Mouse (Mus musculus): Measurements from ENCODE around the gene Cntn5. TPM values are rescaled to one million over a fixed set of nuclear protein-coding genes. Genes with fewer than 3 reads are reported as not detected.

Cntn5 gene
- total RNA-seq, 4 experiments from 2014 or later: 10.5 to 15.0 (median 13.5) TPM

- DNase-seq (ENCODE audit: low spot score in 2 of 2): no peak
These were observed 673.6 kb downstream of the Cntn5 start for GRCm38 (mm10) chr9:10230973-10231372.

- DNase-seq (ENCODE audit: low spot score in 2 of 2): peak in 1 of 2 experiments; percentile 10
These were observed 674.9 kb downstream of the Cntn5 start for GRCm38 (mm10) chr9:10229716-10230115.

GRCm38 (mm10) chr9:10226013-10226412, 678.6 kb downstream of the Cntn5 start:
- peak; percentile 46 to 66 for DNase-seq (ENCODE audit: low spot score in 2 of 2)

GRCm38 (mm10) chr9:10186063-10186462, 718.5 kb downstream of the Cntn5 start:
- DNase-seq (ENCODE audit: low spot score in 2 of 2): no peak

GRCm38 (mm10) chr9:10170526-10170925, 734.0 kb downstream of the Cntn5 start:
- DNase-seq (ENCODE audit: low spot score in 2 of 2): no peak

- no peak for DNase-seq (ENCODE audit: low spot score in 2 of 2)
These were observed 783.1 kb downstream of the Cntn5 start for GRCm38 (mm10) chr9:10121350-10122057.

- no peak for DNase-seq (ENCODE audit: low spot score in 2 of 2)
These were observed 788.0 kb downstream of the Cntn5 start for GRCm38 (mm10) chr9:10116581-10116980.

GRCm38 (mm10) chr9:10109156-10109555, 795.4 kb downstream of the Cntn5 start:
- DNase-seq (ENCODE audit: low spot score in 2 of 2): no peak

GRCm38 (mm10) chr9:10107861-10108260, 796.7 kb downstream of the Cntn5 start:
- no peak for DNase-seq (ENCODE audit: low spot score in 2 of 2)

GRCm38 (mm10) chr9:10101812-10102440, 802.6 kb downstream of the Cntn5 start:
- no peak for DNase-seq (ENCODE audit: low spot score in 2 of 2)

GRCm38 (mm10) chr9:10076282-10076681, 828.3 kb downstream of the Cntn5 start:
- DNase-seq (ENCODE audit: low spot score in 2 of 2): no peak

GRCm38 (mm10) chr9:10073401-10073800, 831.2 kb downstream of the Cntn5 start:
- DNase-seq (ENCODE audit: low spot score in 2 of 2): no peak

GRCm38 (mm10) chr9:10072860-10073259, 831.7 kb downstream of the Cntn5 start:
- DNase-seq (ENCODE audit: low spot score in 2 of 2): no peak

- DNase-seq (ENCODE audit: low spot score in 2 of 2): no peak
These were observed 833.3 kb downstream of the Cntn5 start for GRCm38 (mm10) chr9:10071271-10071670.

GRCm38 (mm10) chr9:10044969-10045789, 859.4 kb downstream of the Cntn5 start:
- no peak for DNase-seq (ENCODE audit: low spot score in 2 of 2)

GRCm38 (mm10) chr9:10043001-10043400, 861.6 kb downstream of the Cntn5 start:
- DNase-seq (ENCODE audit: low spot score in 2 of 2): no peak

- no peak for DNase-seq (ENCODE audit: low spot score in 2 of 2)
These were observed 889.4 kb downstream of the Cntn5 start for GRCm38 (mm10) chr9:10015129-10015528.

- DNase-seq (ENCODE audit: low spot score in 2 of 2): no peak
These were observed 920.5 kb downstream of the Cntn5 start for GRCm38 (mm10) chr9:9984028-9984427.

GRCm38 (mm10) chr9:9983220-9983619, 921.4 kb downstream of the Cntn5 start:
- no peak for DNase-seq (ENCODE audit: low spot score in 2 of 2)

GRCm38 (mm10) chr9:9965370-9965769, 939.2 kb downstream of the Cntn5 start:
- no peak for DNase-seq (ENCODE audit: low spot score in 2 of 2)

- no peak for DNase-seq (ENCODE audit: low spot score in 2 of 2)
These were observed 943.9 kb downstream of the Cntn5 start for GRCm38 (mm10) chr9:9960610-9961172.

- DNase-seq (ENCODE audit: low spot score in 2 of 2): no peak
These were observed 955.2 kb downstream of the Cntn5 start for GRCm38 (mm10) chr9:9949346-9949745.

All from layer of hippocampus, adult 8-10 months (tissue).